Mouse (Mus musculus) CH12.LX (cell line): Measurements from ENCODE around the gene Alppl2.

Source experiments
- MAZ ChIP-seq: IDR thresholded peaks from 2 replicates; pipeline ENCODE4 v1.6.1; 2012; ENCODE audit warnings: low read depth, mild to moderate bottlenecking, inconsistent platforms, low read length, improper control_type of control experiment, moderate library complexity
- TBP ChIP-seq: conservative IDR thresholded peaks from 2 replicates; pipeline ENCODE4 v1.6.1; 2011; ENCODE audit warnings: low read depth, low read length, improper control_type of control experiment
- USF2 ChIP-seq: conservative IDR thresholded peaks from 2 replicates; pipeline ENCODE4 v1.6.1; 2011; ENCODE audit warnings: low read depth, low read length, improper control_type of control experiment

GRCm38 (mm10) chr1:87127206-87128030 lies 37.7 kb upstream of the Alppl2 start:
- TF ChIP-seq MAZ, result no peak
- no peak for TF ChIP-seq USF2
- TF ChIP-seq TBP, result no peak
